Mouse (Mus musculus) ovary, postnatal 14 days (tissue): Measurements from ENCODE around the gene Prickle2.

Source experiments
- DNase-seq: peaks from one replicate; pipeline ENCODE4 v3.0.0; 2022; ENCODE audit warnings: low spot score

Prickle2 gene

DNA sequence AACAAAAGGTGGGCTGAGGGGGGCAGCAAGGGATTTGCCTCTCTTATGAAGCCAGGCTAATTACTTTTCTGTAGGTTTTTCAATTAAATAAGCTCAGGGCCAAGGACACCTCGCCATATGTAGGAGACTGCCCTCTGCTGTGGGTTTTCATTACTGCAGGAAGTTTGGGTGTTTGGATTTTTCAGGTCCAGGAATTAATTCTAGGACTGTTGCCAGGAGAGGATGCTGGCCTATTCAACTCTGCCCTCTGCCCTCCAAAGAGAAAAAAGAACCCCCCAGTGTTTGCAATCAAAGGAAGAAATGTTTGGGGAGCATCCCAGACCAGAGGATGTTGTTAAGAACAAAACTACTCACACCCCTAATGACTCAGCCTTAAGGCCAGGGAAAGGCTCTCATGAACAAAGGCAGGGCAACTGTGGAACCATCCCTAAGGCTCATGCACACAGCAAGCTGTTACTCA lies 40.4 kb downstream of the Prickle2 start:
- DNase-seq = peak; percentile 77

DNA sequence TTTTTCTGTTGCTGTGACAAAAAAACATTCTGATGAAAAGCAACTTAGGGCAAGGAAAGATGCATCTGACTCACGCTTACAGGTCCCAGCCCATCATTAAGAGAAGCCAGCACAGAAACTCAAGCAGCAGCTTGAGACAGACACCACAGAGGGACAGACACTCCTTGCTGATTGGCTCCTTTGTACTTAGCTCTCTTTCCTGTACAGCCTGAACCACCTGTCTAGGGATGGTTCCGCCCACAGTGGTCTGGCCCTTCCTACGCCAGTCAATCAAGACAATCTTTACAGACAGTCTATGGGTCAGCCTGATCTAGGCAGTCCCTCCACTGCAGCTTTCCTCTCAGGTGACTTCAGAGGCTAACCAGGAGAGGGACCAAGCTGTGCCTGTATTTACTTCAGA lies 42.1 kb downstream of the Prickle2 start:
- no peak for DNase-seq

DNA sequence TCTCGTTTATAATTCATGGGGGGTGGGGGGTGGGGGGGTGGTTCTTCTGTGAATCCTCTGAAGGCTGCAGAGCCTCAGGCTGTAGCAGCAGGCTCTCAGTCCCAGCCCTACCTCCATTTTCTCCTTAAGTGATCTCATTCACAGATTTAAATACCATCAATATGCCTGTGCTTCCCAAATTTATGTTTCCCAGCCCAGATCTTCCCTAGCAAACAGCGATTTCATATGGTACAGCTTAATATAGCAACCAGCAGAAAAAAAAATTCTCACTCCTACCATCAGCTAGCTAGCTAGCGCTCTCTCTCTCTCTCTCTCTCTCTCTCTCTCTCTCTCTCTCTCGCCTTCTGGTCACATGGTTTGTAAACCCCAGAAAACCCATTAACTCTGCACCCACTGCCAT lies 42.5 kb downstream of the Prickle2 start:
- DNase-seq = no peak

DNA sequence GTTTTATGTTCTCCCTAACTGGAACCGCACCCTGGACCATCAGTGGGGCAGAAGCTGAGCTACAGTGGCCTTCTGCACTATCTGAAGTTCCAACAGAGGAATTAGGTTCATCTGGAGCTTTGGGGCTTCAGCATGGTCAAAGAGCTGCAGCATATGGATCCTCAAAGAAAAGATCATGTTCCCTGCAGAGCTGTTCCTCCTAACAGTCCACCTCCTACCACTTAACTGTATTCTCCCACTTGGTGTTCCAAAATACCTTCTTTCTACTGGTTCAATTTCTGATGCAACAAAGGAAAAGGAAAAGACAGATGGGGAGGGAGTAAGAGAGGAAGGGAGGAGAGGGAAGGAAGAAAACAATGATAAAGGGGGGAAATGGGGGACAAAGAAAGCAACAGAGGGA lies 56.9 kb downstream of the Prickle2 start:
- DNase-seq = no peak

DNA sequence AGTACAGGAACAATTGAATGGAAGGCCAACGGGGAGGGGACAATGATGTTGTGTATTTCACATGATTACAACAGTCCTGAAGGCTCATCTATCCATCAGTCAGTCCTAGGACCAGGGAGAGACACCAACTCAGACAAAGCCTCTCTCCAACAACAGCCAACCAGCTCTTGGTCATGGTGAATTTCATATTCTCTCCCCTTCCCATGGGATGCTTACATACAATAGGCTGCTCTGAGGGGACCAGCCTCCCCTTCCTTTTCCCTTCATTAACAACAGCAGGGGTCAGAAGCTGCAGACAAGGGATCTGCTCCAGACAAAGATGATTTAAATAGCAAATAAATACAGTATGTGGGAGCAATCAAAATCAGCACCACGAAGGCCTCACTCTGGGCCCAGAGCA lies 57.4 kb downstream of the Prickle2 start:
- DNase-seq = no peak

DNA sequence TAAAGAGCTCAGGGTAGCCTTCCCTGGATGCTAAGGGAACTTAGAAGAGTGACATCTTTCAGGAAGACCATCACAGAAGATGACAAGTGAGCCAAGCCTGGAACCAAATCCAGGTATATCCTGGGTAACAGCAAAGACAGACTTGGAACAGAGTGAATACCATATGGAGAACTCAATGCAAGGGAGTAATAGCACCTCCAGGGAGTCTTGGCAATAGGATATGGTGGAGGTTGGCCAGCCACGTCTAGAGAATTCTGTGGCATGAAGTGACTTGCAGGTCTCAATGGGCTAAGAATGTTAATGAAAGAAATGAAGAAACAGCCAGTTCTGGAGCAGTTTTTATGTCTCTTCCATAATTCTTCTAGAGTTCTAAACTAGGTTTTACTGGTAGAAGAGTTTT lies 63.0 kb downstream of the Prickle2 start:
- no peak for DNase-seq

DNA sequence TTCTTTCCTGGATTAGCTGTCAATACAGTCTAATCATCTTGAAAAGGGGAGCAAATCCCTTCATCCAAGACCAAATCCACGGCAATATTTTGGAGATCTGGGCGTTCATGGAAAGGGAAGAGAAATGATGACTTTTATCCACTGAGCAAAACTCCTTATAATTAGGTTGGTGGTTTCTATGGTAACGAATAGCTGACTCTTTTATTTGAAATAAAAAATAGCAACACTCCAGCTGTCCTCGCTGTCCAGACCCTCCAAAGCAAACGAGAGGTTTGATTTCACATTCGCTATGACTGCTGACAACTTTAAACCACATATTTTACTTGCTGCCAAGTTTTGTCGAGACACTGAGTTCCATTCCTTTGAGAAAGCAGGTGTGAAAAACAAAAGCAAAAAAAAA lies 64.0 kb downstream of the Prickle2 start:
- no peak for DNase-seq

DNA sequence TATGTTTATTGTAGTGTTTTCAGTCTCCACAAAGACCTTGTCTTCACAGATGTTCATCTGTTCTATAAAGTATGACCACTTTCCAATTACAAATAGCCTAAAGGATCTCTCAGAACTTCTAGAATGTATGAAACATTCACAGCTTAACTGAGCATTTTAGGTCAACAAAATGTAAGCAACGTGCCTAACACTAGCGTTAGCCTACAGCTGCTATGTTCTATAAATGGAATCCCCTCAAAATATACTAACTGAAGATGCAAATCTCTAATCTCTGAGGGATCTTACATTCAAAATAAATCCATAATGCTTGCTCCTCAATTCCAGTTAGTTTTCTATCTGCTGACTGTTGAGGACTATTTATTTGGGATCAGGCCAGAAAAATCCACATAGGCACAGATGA lies 65.1 kb downstream of the Prickle2 start:
- no peak for DNase-seq

DNA sequence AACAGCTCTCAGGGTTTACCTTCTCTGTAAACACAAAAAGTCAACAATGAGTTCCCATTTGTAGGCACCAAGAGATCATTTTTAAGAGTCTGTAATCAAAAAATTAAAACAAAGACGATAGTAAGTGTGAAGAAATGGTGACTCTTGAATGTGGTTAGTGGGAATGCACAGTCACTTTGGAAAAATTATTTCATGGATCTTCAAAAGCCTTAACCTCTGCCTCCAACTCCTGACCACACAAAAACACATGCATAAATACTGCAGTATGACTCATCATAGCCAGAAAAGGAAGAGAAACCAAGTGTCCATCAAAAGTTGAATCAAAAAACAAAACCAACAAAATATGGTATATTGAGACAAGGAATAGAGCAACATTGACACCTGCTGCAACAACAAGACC lies 69.5 kb downstream of the Prickle2 start:
- DNase-seq = no peak

DNA sequence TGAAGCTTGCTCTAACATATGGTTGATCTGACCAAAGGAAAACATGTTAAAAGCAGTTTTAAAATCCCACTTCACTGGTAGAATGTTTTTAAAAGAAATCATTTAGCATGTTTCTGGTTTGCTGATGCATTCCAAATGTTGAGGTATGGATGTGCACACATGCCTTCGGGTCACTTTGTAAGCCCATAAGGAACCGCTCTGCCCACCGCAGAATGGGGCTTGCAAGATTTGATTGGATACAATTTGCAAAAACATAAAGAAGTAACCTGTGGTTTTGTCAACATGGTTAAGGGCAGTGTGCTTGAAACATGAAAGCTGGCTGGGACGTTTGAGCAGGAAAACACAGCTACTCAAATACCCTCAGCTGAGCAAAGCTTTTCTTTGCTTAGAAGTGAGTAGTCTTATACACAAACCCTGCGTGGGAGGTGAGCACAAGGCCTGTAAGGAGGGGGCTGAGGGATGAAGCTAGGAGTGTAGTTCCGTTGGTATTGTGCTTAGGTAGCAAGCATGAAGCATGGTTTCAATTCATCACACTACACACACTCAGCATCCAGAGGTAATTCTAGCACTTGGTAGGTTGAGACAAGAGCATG lies 71.0 kb downstream of the Prickle2 start:
- no peak for DNase-seq

DNA sequence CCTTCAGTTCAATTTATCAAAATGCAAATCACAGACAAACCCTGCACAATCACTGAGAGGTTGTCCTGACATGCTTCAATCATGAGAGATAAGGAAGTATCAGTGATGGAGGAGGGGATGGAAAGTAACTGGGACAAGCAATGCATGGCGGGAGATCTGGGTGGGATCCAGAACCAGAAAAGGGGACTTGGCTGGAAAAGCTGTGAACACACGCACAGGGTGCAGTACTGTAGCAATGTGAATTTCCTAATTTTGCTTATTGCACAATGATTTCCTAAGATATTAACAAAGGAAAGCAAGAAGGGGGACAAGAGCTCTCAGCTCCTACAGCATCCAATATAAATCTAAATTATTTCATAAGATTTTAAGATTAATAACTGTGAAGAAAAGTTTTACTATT lies 75.0 kb downstream of the Prickle2 start:
- no peak for DNase-seq

DNA sequence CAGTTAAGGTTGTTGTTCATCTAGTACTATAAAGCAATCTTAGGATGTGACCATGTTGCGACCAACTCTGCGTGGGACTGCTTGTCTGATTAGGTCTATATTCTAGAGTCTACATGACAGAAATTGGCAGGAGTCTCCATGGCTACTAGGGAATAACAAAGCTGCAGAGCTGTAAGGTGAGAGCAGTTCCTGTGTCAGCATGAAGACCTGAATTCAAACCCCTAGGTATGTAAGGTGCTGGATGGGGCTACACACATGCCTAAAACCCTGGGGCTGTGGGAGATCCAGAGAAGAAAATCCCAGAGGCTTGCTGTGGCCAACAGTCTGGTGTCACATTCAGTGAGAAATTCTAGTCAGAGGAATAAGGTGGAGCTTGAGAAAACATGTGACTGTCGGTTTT lies 78.2 kb downstream of the Prickle2 start:
- DNase-seq = no peak

DNA sequence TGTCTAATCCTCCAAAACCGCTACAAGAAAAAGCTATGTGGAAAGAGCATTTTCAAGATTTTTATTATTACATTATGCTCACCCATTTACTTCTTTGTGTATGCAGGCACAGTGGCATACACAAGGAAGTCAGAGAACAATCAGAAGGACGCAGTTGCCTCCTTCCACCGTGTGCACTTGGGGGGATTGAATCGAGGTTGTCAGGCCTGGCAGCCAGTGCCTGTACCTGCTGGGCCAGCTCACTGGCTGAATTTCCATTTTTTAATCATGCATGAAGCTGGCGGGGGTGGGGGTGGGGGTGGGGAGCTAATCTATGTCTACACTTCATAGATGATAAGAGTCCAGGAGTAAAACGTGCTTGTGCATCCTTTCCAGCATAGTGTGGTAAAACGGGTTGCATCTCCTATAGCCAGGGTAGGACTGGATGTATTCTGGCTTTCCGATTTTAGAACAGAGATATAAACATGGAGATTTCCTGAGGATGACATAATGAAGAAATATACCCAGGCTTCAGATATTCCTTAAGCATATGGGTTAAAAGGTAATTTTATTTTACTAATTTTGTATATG lies 78.8 kb downstream of the Prickle2 start:
- no peak for DNase-seq

DNA sequence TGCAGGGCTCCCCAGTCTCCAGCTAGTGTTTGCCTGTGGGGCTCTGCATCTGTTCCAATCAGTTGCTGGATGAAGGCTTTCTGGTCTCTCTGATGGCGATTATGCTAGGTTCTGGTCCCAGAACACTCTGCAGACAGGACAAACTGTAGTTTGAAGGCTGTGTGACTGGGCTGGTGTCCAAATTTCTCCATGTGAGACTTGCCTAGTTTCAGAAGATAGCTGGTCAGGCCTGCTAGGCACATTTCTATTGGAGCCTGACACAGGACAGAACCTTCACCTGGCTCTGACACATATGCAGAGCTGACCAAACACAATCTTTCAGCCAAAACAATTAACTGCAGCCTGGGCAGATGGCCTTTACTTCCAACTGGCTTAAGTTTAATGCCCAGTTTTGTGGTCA lies 80.0 kb downstream of the Prickle2 start:
- no peak for DNase-seq

DNA sequence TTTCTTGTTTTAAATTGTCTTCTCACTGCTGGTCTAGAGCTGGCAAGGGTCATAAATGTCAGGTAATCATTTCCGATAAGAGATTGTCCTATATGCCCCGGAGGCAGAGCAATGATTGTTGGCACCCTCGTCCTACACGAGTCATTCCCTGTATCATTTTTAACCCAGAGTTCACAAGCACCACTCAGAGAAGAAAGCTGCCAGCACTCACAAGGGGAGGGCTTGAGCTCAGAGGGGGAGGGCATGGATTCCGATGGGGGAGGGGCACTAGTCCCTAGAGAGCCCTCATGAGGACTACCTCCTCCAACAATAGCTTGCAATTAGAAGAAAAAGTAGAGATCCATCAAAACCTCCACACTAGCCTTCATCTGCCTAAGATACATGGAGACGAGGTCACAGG lies 81.6 kb downstream of the Prickle2 start:
- no peak for DNase-seq

DNA sequence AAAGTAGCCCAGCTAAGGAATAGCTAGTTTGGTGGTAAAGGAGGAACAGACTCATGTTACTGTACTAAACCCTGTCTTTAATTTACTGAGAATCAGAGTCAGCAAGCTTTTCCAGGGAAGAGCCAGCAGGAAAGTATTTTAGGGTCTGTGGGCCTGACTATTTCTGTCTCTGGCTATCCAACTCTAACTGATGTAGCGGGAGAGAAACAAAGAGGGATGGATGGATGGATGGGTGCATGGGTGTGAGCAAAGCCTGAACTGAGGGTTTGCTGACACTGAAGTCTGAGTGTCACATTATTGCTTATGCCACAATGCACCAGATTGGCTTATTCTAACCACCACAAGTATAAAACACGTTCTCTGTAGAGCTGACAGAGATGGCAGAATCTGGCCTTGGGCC lies 88.8 kb downstream of the Prickle2 start:
- no peak for DNase-seq

DNA sequence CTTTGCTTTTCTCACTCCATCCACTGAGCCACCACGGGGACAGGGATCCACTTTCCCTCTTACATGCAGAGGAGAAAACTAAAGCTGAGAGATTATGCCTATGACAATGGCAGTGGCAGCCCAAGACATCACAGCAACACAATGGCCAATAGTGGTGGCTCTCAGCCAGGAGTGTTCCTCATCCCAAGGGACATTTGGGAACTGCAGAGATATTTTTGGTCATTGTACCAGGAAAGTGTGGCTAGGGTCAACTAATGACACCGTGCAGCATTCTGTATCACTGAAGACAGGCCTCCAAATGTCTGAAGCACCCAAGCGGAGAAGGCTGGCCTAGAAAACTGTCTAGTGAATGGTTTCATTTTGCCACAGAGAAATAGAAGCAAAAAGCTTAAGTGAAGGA lies 91.2 kb downstream of the Prickle2 start:
- no peak for DNase-seq

DNA sequence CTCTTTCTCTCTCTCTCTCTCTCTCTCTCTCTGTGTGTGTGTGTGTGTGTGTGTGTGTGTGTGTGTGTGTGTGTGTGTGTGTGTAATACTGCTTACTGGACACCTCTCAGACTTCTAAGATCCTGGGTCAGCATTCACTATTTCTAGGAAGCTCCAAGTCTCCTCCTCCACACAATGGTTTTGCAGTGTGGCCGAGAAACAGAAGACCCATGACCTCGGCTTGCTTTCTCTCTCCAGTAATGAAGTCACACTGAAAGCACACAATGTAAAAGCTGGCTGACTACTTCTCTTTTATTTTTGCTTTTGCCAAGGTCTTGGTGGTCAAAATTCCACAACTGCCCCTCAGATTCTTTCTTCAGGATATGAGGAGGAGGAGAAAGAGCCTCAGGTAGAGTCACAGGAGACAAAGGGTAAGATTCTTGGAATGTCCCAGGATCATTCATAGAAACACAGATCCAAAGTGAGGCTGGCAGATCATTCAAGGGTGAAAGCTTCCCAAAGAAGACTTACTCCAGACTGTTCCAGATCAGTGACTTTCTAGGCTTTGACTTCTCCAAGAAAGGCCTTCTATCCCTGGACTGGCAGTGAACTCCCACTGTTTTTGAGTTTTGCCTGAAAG lies 93.7 kb downstream of the Prickle2 start:
- DNase-seq = no peak

DNA sequence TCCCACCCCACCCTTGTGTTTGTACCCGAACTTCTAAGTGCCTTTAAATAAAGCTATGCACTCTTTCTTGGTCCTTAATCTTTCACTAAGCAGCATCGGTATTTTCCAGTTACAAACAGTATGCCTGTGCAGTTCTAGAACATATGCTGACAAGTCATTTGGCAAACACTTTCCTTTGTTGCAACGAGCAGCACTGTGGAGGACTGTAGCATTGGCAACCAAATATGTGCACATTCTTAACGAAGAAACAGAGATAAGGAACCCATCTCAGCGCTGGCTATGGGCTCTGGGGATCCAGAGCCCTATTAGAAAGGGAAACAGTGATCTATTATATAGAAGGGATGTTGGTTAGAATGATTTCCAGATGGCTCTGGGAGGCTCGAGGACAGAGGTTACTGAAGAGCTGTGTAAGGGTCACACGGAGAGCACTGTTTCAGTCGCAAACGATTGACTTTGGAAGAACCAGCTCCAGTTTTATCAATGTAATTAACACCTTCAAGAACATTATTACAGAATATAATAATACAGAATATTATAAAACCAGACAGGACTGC lies 96.2 kb downstream of the Prickle2 start:
- no peak for DNase-seq

DNA sequence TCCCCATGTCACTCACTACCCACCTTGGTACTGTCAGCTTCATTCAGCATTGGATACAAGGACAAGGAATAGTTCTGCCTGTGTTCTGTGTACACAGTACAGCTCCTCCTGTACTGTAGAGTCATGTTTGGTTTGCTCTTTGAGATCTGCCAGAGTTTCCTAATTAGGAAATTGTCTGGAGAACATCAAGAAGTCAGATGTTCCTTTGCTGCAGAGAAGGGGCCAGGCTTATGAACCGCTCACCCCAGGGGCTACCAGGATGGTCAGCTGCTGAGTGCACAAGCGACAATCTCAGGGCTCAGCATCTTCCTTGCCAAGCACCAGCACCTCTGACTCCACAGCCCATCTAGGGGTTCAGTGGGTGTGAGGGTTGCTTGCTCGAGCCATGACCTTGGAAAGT lies 96.9 kb downstream of the Prickle2 start:
- DNase-seq = no peak

DNA sequence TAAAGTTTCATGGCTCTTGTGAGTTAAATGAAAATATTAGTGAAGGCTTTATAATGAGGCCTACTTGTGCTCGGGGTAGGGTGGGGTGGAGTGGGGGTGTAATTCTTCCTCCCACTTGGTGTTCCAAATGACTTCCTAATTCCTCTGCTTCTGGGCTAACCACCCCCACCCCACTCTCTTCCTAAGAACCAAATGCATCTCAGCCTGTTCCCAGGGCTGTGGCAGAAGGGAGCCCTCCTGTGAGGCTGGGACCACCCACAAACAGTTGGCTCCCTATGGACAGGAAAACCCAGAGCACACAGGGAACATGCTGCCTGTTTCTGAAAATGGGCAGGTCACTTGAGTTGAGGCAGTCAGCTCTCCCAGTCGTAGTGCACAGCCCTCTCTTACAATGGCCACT lies 100.8 kb downstream of the Prickle2 start:
- no peak for DNase-seq

DNA sequence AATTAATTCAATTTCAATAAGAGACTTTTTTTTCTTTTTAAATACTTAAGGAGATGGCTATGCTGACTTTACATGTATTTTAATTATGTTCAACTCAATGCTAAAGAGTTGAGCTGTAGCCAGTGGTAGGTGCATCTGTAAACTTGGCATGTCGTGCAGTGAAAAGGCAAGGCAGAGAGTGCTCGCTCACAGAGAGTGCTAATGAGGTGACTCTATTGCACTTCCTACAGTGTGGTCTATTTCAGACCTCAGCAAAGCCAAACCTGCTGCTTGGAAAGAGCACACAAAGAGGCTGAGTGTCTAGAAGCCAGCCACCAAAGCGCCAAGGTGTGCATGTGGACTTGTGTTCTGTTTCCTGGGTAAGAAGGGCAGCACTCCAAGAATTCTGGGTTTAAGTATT lies 109.6 kb downstream of the Prickle2 start:
- no peak for DNase-seq

DNA sequence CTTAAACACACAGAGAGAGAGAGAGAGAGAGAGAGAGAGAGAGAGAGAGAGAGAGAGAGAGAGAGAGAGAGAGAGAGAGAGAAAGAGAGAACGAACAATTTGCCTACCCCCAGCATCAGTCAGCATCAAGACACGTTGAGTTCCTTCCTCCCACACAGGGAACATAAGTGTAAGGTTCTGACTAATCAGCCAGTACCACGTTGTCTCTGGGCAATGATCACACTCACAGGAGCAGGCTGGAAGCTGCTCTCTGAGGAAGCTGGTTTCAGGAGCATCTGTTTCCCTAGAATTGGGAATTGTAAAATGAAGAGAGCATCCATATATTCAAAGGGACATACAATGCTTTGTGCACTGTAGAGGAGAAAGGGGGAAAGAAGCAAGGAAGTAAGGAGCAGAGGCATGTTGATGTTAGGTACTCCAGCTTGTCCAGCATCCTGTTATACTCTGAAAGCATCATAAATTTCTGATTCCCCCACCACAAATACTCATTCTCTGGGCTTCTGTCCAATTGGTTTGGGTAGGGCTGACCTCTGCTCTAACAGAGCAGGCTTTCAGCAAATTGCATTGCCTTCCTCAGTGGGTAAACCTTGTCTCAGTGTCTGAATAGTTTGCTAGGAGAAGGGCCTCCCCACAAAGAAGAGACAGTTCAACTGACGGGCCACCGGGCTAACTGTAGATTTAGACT lies 116.4 kb downstream of the Prickle2 start:
- no peak for DNase-seq
